Mouse (Mus musculus): ENCODE data around the gene Tbx15. TPM values are rescaled to one million over a fixed set of nuclear protein-coding genes. Genes with fewer than 3 reads are reported as not detected.

Gene Tbx15
- total RNA-seq, 2 experiments from 2014 or later = 0.84 to 1.1 TPM

- intact Hi-C loops (cut with DNase I) = no loop called here
- DNase-seq (ENCODE audit: low spot score in 2 of 2) = no peak
Measured at GRCm38 (mm10) chr3:99247996-99248801, 8.0 kb downstream of the Tbx15 start.

GRCm38 (mm10) chr3:99248831-99249550 is 8.8 kb downstream of the Tbx15 start:
- no peak for DNase-seq (ENCODE audit: low spot score in 2 of 2)
- intact Hi-C loops (cut with DNase I) = no loop called here

GRCm38 (mm10) chr3:99249551-99249870 is 9.3 kb downstream of the Tbx15 start:
- intact Hi-C loops (cut with DNase I) = no loop called here
- DNase-seq (ENCODE audit: low spot score in 2 of 2) = no peak

GRCm38 (mm10) chr3:99249906-99250305 is 9.7 kb downstream of the Tbx15 start:
- no peak for DNase-seq (ENCODE audit: low spot score in 2 of 2)
- intact Hi-C loops (cut with DNase I) = no loop called here

- no peak for DNase-seq (ENCODE audit: low spot score in 2 of 2)
- intact Hi-C loops (cut with DNase I) = no loop called here
Measured at GRCm38 (mm10) chr3:99251271-99252165, 11.3 kb downstream of the Tbx15 start.

- intact Hi-C loops (cut with DNase I) = no loop called here
- DNase-seq (ENCODE audit: low spot score in 2 of 2) = no peak
Measured at GRCm38 (mm10) chr3:99252461-99253091, 12.4 kb downstream of the Tbx15 start.

GRCm38 (mm10) chr3:99253092-99253488 is 12.9 kb downstream of the Tbx15 start:
- intact Hi-C loops (cut with DNase I) = no loop called here

GRCm38 (mm10) chr3:99253497-99254451 is 13.6 kb downstream of the Tbx15 start:
- no peak for DNase-seq (ENCODE audit: low spot score in 2 of 2)
- intact Hi-C loops (cut with DNase I) = no loop called here

More at GRCm38 (mm10) chr3:99253092-99253488, 12.9 kb downstream of the Tbx15 start:
- DNase-seq (ENCODE audit: low spot score in 2 of 2) = no peak

GRCm38 (mm10) chr3:99254559-99255151 is 14.5 kb downstream of the Tbx15 start:
- intact Hi-C loops (cut with DNase I) = no loop called here
- DNase-seq (ENCODE audit: low spot score in 2 of 2) = no peak

- intact Hi-C loops (cut with DNase I) = loop anchor here (2.0 kb wide), 1 partner anchor 19 kb away; no protein-coding TSS in a partner anchor
- DNase-seq (ENCODE audit: low spot score in 2 of 2) = no peak
Measured at GRCm38 (mm10) chr3:99255411-99256365, 15.5 kb downstream of the Tbx15 start.

GRCm38 (mm10) chr3:99256366-99256750 is 16.2 kb downstream of the Tbx15 start:
- intact Hi-C loops (cut with DNase I) = loop anchor here (2.0 kb wide), 1 partner anchor 20 kb away; no protein-coding TSS in a partner anchor
- DNase-seq (ENCODE audit: low spot score in 2 of 2) = no peak

- intact Hi-C loops (cut with DNase I) = loop anchor here (2.0 kb wide), 1 partner anchor 20 kb away; no protein-coding TSS in a partner anchor
- no peak for DNase-seq (ENCODE audit: low spot score in 2 of 2)
Measured at GRCm38 (mm10) chr3:99256766-99257165, 16.6 kb downstream of the Tbx15 start.

- intact Hi-C loops (cut with DNase I) = loop anchor here (2.0 kb wide), 1 partner anchor 21 kb away; no protein-coding TSS in a partner anchor
- DNase-seq (ENCODE audit: low spot score in 2 of 2) = no peak
Measured at GRCm38 (mm10) chr3:99257586-99258577, 17.7 kb downstream of the Tbx15 start.

GRCm38 (mm10) chr3:99259741-99260270 is 19.6 kb downstream of the Tbx15 start:
- intact Hi-C loops (cut with DNase I) = no loop called here
- DNase-seq (ENCODE audit: low spot score in 2 of 2) = no peak

- intact Hi-C loops (cut with DNase I) = no loop called here
- no peak for DNase-seq (ENCODE audit: low spot score in 2 of 2)
Measured at GRCm38 (mm10) chr3:99260395-99260794, 20.2 kb downstream of the Tbx15 start.
